Mouse (Mus musculus): ENCODE data around the gene Cacna1a.
A peak's percentile ranks its signal among the peaks of the same experiment; 100 is the strongest.

DNA sequence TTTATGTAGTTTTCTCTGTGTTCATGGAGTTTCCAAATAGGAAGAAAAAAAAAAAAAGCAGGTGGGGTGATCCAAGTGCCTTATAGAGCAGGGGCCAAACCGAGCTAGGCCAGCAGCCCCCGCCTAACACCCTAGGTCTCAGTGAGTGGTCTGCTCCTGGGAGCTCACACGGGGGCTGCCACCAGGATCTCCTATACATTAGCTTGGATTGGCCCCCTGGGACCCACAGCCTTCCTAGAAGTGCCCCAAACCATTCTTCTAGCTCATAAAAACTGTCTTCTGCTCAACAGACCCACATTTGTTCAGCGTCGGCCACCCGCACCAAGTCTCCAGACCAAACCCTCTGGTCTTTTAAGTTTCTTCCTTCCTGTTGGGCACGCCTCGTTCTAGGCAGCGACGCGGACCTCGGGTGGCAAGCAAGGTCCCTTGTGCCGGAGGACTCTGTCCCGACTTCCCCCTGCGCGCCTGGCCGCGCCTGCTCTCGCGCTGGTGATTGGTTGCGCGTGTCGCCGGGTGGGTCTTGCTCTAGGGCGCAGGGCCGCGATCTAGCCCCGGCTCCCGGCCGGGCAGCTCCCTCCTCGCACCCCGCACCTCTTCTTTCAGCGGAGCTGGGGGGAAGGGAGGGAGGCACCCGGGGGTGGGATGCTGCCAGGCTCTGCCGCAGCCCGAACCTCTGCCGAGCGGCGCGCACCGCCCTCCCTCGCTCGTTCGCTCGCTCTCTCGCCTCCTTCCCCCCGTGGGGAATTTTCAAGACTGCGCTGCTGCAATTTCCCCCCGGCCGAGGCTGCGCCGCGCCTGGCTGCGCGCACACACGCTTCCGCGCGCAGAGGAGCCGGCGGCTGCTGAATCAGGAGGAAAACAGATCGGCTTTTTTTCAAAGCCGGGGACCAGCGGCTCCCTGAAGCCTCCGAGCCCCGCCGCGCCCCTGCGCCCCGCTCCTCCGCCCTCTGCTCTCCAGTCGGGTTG is 25.9 kb downstream of the Cacna1a start:
- TF ChIP-seq POLR2A (IDR thresholded peaks at IDR 0.05; ENCODE audit: extremely low read depth, insufficient read depth, low read length) (peak; percentile 42; the same call in 1 of the 2 replicates), CTCF (IDR thresholded peaks at IDR 0.05; ENCODE audit: extremely low read depth, insufficient read depth, low read length) (no peak)

Measured in cortical plate, adult 2 months (tissue).